Mouse (Mus musculus) heart, adult 2 months (tissue): ENCODE data around the gene Pclaf.

Source experiments
- CTCF ChIP-seq: fragments of 200-600 bp; IDR thresholded peaks from 2 replicates; pipeline ENCODE4 v1.8.1; 2022; ENCODE audit warnings: antibody characterized with exemption, mild to moderate bottlenecking, moderate library complexity
- EP300 ChIP-seq: fragments of 200-500 bp; IDR thresholded peaks from 2 replicates; pipeline ENCODE4 v1.6.1; 2011; ENCODE audit warnings: low read depth, low read length, control low read depth; ENCODE audit not compliant: insufficient read depth
- POLR2A ChIP-seq: fragments of 200-500 bp; IDR thresholded peaks from 2 replicates; pipeline ENCODE4 v1.6.1; 2011; ENCODE audit warnings: mild to moderate bottlenecking, low read depth, low read length, control low read depth; ENCODE audit not compliant: insufficient read depth

DNA sequence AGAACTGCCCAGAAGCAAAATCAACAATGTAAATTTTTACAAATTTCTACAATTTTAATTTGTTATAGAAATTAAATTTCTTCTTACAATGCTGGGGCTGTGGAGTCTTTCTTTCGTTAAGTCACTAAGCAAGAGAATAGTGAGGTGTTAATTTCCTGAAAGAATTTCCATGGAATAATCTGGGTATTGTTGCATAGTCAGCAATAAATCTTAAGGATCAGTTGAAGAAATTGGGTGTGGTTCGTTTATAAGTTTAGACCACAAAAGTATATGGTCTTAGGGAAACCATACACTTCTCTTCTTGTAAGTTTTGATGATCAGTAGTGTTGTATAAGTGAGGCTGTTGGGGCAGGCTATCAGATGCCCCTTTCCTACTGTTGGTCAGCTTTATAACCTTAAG, 47.5 kb downstream of the Pclaf start:
- TF ChIP-seq CTCF, result no peak
- no peak for TF ChIP-seq POLR2A
- TF ChIP-seq EP300, result no peak
